Mouse (Mus musculus): ENCODE results near the gene Retreg2. TPM values are rescaled to one million over a fixed set of nuclear protein-coding genes. Genes with fewer than 3 reads are reported as not detected.

Retreg2 gene
- polyA plus RNA-seq, 2 experiments = 48.1 to 74.8 TPM

DNA sequence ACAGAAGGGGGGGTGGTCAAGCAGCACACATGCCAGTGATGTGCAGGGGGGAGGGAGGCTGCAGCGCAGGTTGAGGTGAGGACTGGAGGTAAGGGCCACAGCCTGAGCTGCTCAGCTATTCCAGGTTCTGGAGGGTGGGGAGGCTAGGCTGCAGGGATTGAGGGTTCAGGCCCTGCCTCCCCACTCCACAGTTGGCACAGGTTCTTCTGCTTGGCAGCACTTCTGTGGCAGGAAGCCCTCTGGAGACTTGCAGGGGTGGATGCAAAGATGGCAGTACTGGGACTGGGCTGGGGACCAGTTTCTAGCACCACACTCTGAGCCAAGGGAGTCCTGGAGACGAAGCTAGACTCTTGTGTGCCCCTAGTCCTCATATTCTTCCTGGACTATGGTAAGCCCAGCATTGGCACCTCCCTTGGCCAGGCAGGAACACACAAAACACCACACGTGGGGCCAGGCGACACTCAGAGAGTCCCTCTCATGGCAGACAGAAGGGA lies 38.8 kb downstream of the Retreg2 start:
- no peak for TF ChIP-seq POLR2A (IDR thresholded peaks at IDR 0.05; ENCODE audit: borderline replicate concordance, extremely low read depth, insufficient read depth, insufficient read length)
- Histone ChIP-seq H3K27me3 (ENCODE audit: control insufficient read depth, insufficient read depth, low read length) (no peaks in the 10 kb centered on the region), H3K36me3 (ENCODE audit: control insufficient read depth, insufficient read depth, low read length) (peaks cover 65% of the 10 kb centered on the region), H3K9me3 (ENCODE audit: control insufficient read depth, low read length) (no peaks in the 10 kb centered on the region), H3K27ac (replicated peaks; ENCODE audit: low read depth, low read length) (no peak overlapping the region), H3K4me1 (ENCODE audit: control insufficient read depth, insufficient read depth, low read length) (peaks cover 7% of the 10 kb centered on the region), H3K4me3 (replicated peaks; ENCODE audit: low read length) (no peak overlapping the region), H3K9ac (ENCODE audit: low read depth, low read length, severe bottlenecking) (no peak overlapping the region), H3K4me2 (replicated peaks; ENCODE audit: low read depth, low read length, severe bottlenecking) (no peak overlapping the region)
- DNase-seq (ENCODE audit: low spot score) (no peak), ATAC-seq (ENCODE audit: low FRiP score, low read depth) (no peak)
- 85% methylated on average over 4 of the region's 4 CpGs for WGBS

- Histone ChIP-seq H3K4me3 (replicated peaks; ENCODE audit: low read length) (no peak overlapping the region), H3K4me1 (ENCODE audit: control insufficient read depth, insufficient read depth, low read length) (peaks cover 7% of the 10 kb centered on the region), H3K9ac (ENCODE audit: low read depth, low read length, severe bottlenecking) (no peak overlapping the region), H3K9me3 (ENCODE audit: control insufficient read depth, low read length) (no peaks in the 10 kb centered on the region), H3K27ac (replicated peaks; ENCODE audit: low read depth, low read length) (no peak overlapping the region), H3K36me3 (ENCODE audit: control insufficient read depth, insufficient read depth, low read length) (peaks cover 66% of the 10 kb centered on the region), H3K4me2 (replicated peaks; ENCODE audit: low read depth, low read length, severe bottlenecking) (no peak overlapping the region), H3K27me3 (ENCODE audit: control insufficient read depth, insufficient read depth, low read length) (no peaks in the 10 kb centered on the region)
- ATAC-seq (ENCODE audit: low FRiP score, low read depth) (no peak), DNase-seq (ENCODE audit: low spot score) (no peak)
- WGBS = 81% methylated on average over 4 of the region's 4 CpGs
- TF ChIP-seq POLR2A (IDR thresholded peaks at IDR 0.05; ENCODE audit: borderline replicate concordance, extremely low read depth, insufficient read depth, insufficient read length) = no peak
Observed at GRCm38 (mm10) chr1:75182160-75182559, 39.6 kb downstream of the Retreg2 start.

DNA sequence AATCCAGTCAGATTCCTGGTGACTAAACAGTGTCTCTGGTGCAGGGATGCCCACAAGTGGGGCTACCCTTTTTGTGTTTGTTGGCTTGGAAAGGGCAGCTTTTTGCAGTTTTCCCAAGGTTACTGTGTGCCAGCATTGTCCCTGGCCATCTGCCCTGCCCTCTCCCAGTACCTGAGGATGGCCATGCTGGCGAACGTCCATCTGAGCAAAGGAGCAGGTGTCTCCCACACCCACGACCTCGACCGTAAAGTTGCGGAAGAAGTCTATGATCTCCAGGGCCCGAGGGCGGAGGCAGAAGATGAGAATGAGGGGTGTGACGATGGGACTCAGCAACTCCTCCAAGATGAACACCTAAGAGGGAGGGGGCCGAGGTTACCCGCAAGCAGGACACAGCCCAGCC lies 42.9 kb downstream of the Retreg2 start:
- Histone ChIP-seq H3K27me3 (ENCODE audit: control insufficient read depth, insufficient read depth, low read length) (no peaks in the 10 kb centered on the region), H3K4me1 (ENCODE audit: control insufficient read depth, insufficient read depth, low read length) (peaks cover 1% of the 10 kb centered on the region; the same call in 1 of the 2 replicates), H3K9ac (ENCODE audit: low read depth, low read length, severe bottlenecking) (no peak overlapping the region), H3K4me3 (replicated peaks; ENCODE audit: low read length) (no peak overlapping the region), H3K36me3 (ENCODE audit: control insufficient read depth, insufficient read depth, low read length) (peaks cover 66% of the 10 kb centered on the region), H3K9me3 (ENCODE audit: control insufficient read depth, low read length) (no peaks in the 10 kb centered on the region), H3K4me2 (replicated peaks; ENCODE audit: low read depth, low read length, severe bottlenecking) (no peak overlapping the region), H3K27ac (replicated peaks; ENCODE audit: low read depth, low read length) (no peak overlapping the region)
- DNase-seq (ENCODE audit: low spot score) = no peak
- 87% methylated on average over 11 of the region's 11 CpGs for WGBS
- no peak for TF ChIP-seq POLR2A (IDR thresholded peaks at IDR 0.05; ENCODE audit: borderline replicate concordance, extremely low read depth, insufficient read depth, insufficient read length)
- no peak for ATAC-seq (ENCODE audit: low FRiP score, low read depth)

DNA sequence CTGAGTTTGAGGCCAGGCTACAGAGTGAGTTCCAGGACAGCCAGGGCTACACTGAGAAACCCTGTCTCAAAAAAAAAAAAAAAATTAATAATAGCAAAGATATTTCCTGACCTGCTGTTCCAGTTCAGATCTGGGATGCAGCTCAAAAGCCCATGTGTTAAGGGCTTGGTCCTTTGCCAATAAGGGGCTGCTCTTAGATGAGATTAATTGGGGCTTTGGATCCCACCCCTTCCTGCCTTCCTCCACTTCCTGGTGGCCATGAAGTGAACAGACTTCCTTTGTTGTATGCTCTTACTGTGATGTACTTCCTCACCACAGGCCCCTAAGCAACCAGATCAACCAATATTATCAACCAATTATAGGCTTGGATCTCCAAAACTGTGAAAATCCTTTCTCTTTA lies 44.5 kb downstream of the Retreg2 start:
- H3K36me3 ChIP-seq (ENCODE audit: control insufficient read depth, insufficient read depth, low read length) = peaks cover 61% of the 10 kb centered on the region
- H3K27me3 ChIP-seq (ENCODE audit: control insufficient read depth, insufficient read depth, low read length) = no peaks in the 10 kb centered on the region
- DNase-seq (ENCODE audit: low spot score) = no peak
- H3K9ac ChIP-seq (ENCODE audit: low read depth, low read length, severe bottlenecking) = no peak overlapping the region
- H3K9me3 ChIP-seq (ENCODE audit: control insufficient read depth, low read length) = no peaks in the 10 kb centered on the region
- no peak overlapping the region for H3K4me3 ChIP-seq (replicated peaks; ENCODE audit: low read length)
- TF ChIP-seq POLR2A (IDR thresholded peaks at IDR 0.05; ENCODE audit: borderline replicate concordance, extremely low read depth, insufficient read depth, insufficient read length) = no peak
- H3K4me2 ChIP-seq (replicated peaks; ENCODE audit: low read depth, low read length, severe bottlenecking) = no peak overlapping the region
- H3K4me1 ChIP-seq (ENCODE audit: control insufficient read depth, insufficient read depth, low read length) = peaks cover 10% of the 10 kb centered on the region
- no peak overlapping the region for H3K27ac ChIP-seq (replicated peaks; ENCODE audit: low read depth, low read length)
- no peak for ATAC-seq (ENCODE audit: low FRiP score, low read depth)

GRCm38 (mm10) chr1:75187914-75188483 lies 45.4 kb downstream of the Retreg2 start:
- DNase-seq (ENCODE audit: low spot score) (no peak), ATAC-seq (ENCODE audit: low FRiP score, low read depth) (no peak)
- Histone ChIP-seq H3K27ac (replicated peaks; ENCODE audit: low read depth, low read length) (no peak overlapping the region), H3K9me3 (ENCODE audit: control insufficient read depth, low read length) (no peaks in the 10 kb centered on the region), H3K4me1 (ENCODE audit: control insufficient read depth, insufficient read depth, low read length) (peaks cover 11% of the 10 kb centered on the region), H3K4me2 (replicated peaks; ENCODE audit: low read depth, low read length, severe bottlenecking) (no peak overlapping the region), H3K27me3 (ENCODE audit: control insufficient read depth, insufficient read depth, low read length) (no peaks in the 10 kb centered on the region), H3K4me3 (replicated peaks; ENCODE audit: low read length) (no peak overlapping the region), H3K9ac (ENCODE audit: low read depth, low read length, severe bottlenecking) (no peak overlapping the region), H3K36me3 (ENCODE audit: control insufficient read depth, insufficient read depth, low read length) (peaks cover 52% of the 10 kb centered on the region)
- TF ChIP-seq POLR2A (IDR thresholded peaks at IDR 0.05; ENCODE audit: borderline replicate concordance, extremely low read depth, insufficient read depth, insufficient read length) = no peak
- 86% methylated on average over 2 of the region's 2 CpGs for WGBS

Measured in limb, embryonic 14.5 days (tissue).